Mouse (Mus musculus) midbrain, embryonic 16.5 days (tissue): ENCODE measurements around the gene Zfp664. TPM values are rescaled to one million over a fixed set of nuclear protein-coding genes. Genes with fewer than 3 reads are reported as not detected.
A peak's percentile ranks its signal among the peaks of the same experiment; 100 is the strongest.

Experiments used
- ATAC-seq: fragments of 200-750 bp; cut with Nextera tagmentation; 2 replicates; pipeline ENCODE4 v1.8.0; 2017; ENCODE audit warnings: moderate TSS enrichment
- H3K27ac ChIP-seq: fragments of 300-500 bp; sonication (generic); 2 replicates; pipeline ENCODE4 v1.5.1; 2014; ENCODE audit warnings: mild to moderate bottlenecking, low read length, mixed read lengths
- H3K27me3 ChIP-seq: fragments of 300-500 bp; sonication (generic); 2 replicates; pipeline ENCODE4 v1.6.1; 2014; ENCODE audit warnings: low read depth, low read length, mixed read lengths; ENCODE audit not compliant: control insufficient read depth, insufficient read depth
- H3K36me3 ChIP-seq: fragments of 300-500 bp; sonication (generic); 2 replicates; pipeline ENCODE4 v1.6.1; 2014; ENCODE audit warnings: mild to moderate bottlenecking, low read length, moderate library complexity, mixed read lengths; ENCODE audit not compliant: control insufficient read depth, insufficient read depth
- H3K4me1 ChIP-seq: fragments of 300-500 bp; sonication (generic); 2 replicates; pipeline ENCODE4 v1.6.1; 2014; ENCODE audit warnings: mild to moderate bottlenecking, low read length, mixed read lengths; ENCODE audit not compliant: control insufficient read depth, insufficient read depth
- H3K4me2 ChIP-seq: fragments of 300-500 bp; sonication (generic); 2 replicates; pipeline ENCODE4 v1.6.1; 2014; ENCODE audit warnings: mild to moderate bottlenecking, low read length, mixed read lengths
- H3K4me3 ChIP-seq: fragments of 300-500 bp; sonication (generic); 2 replicates; pipeline ENCODE4 v1.5.1; 2014; ENCODE audit warnings: low read depth, mild to moderate bottlenecking, low read length, moderate library complexity, mixed read lengths
- H3K9ac ChIP-seq: fragments of 300-500 bp; sonication (generic); 2 replicates; pipeline ENCODE4 v1.6.1; 2014; ENCODE audit warnings: low read depth, low read length, mixed read lengths
- H3K9me3 ChIP-seq: fragments of 300-500 bp; sonication (generic); replicated peaks from 2 replicates; pipeline ENCODE4 v1.6.1; 2014; ENCODE audit warnings: mild to moderate bottlenecking, low read length, mixed read lengths; ENCODE audit not compliant: control insufficient read depth, poor library complexity, severe bottlenecking
- WGBS: fragments of 180-500 bp; shearing (Covaris S2); extraction: QIAGEN DNeasy Blood & Tissue Kit; methylation state at CpG from one replicate; pipeline ENCODE4 v1.1.7; 2014; 5-methylcytosine and 5-hydroxymethylcytosine counted together
- polyA plus RNA-seq: library from polyadenylated mRNA; unstranded; fragments of >200 nt; fragmentation: Nextera tagmentation; extraction: Ambion mirVana; gene quantifications from 2 replicates; pipeline ENCODE4 v1.2.1, GENCODE M21; 2015

Gene Zfp664
- polyA plus RNA-seq, 1 experiment from 2014 or later, result 68.9 TPM

DNA sequence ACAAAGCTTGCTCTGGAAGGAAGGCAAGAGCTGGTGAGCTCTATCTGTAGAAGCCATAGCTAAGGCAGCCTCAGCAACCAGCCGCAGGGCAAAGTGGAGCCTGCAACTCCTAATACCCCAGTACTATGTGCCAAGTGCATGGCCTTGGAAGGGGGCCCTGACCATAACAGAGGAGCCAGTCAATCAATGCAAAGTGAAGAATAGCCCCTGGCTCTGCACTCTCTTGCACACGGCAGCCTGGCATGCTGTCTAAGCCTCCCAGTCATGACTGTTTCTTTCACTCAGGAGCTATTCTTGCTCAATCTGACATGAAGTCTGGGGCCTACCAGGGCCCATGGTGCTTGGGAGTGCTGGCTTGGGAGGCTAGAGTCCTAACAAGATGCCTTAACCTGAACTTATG is 21.8 kb upstream of the Zfp664 start:
- ATAC-seq, result peak; percentile 73; the same call in 1 of the 2 replicates
- Histone ChIP-seq H3K27me3 (no peaks in the 10 kb centered on the region), H3K9ac (no peak overlapping the region), H3K27ac (no peak overlapping the region), H3K9me3 (no peaks in the 10 kb centered on the region), H3K4me1 (peaks cover 15% of the 10 kb centered on the region; the same call in 1 of the 2 replicates), H3K4me3 (no peak overlapping the region), H3K4me2 (no peak overlapping the region), H3K36me3 (peaks cover 13% of the 10 kb centered on the region; the same call in 1 of the 2 replicates)
- WGBS, result 61% methylated on average over 2 of the region's 2 CpGs

DNA sequence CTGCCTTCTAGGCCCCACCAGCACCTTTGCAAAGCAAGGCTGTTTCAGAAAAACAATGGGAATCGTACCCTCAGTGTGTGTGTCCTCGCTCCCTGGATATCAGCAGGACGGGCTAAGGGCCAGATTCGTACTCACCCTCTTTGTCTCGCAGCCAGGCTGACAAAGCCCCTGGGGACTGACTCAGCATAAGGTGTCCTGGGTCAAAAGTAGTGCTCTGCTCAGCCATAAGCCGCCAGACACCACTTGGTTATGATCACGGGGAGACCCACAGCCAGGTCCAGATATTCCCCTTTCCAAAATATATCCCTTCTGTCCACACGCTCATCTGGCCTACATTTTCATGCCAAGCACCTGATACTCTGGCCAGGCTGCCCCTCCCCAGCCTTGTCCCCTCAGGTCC is 19.1 kb upstream of the Zfp664 start:
- Histone ChIP-seq H3K36me3 (peaks cover 4% of the 10 kb centered on the region; the same call in 1 of the 2 replicates), H3K27me3 (no peaks in the 10 kb centered on the region), H3K9me3 (no peaks in the 10 kb centered on the region), H3K4me1 (peaks cover 15% of the 10 kb centered on the region; the same call in 1 of the 2 replicates), H3K9ac (no peak overlapping the region), H3K4me2 (no peak overlapping the region), H3K4me3 (no peak overlapping the region), H3K27ac (no peak overlapping the region)
- WGBS, result 61% methylated on average over 8 of the region's 8 CpGs
- no peak for ATAC-seq

DNA sequence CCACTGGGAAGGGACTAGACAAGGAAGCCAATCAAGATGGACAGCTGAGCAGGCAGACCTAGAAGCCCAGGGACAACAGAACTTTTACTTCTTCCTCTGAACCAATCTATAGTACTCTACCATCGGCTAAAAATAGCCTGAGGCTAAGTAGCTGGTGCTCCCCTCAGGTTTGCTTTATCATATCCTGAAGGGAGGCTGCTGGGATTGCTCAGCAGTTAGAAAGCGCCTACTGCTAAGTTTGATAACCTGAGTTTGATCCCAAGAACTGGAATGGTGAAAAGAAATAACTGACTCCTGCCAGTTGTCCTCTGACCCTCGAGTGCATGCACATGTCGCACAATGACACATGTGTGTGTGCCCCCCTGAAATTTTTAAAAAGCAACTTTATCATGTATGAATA is 17.6 kb upstream of the Zfp664 start:
- no peak overlapping the region for H3K9ac ChIP-seq
- no peak overlapping the region for H3K4me3 ChIP-seq
- H3K36me3 ChIP-seq, result no peaks in the 10 kb centered on the region
- WGBS, result 73% methylated on average over 4 of the region's 4 CpGs
- no peak overlapping the region for H3K4me2 ChIP-seq
- no peaks in the 10 kb centered on the region for H3K9me3 ChIP-seq
- no peak overlapping the region for H3K27ac ChIP-seq
- ATAC-seq, result no peak
- no peaks in the 10 kb centered on the region for H3K27me3 ChIP-seq
- H3K4me1 ChIP-seq, result peaks cover 15% of the 10 kb centered on the region; the same call in 1 of the 2 replicates

DNA sequence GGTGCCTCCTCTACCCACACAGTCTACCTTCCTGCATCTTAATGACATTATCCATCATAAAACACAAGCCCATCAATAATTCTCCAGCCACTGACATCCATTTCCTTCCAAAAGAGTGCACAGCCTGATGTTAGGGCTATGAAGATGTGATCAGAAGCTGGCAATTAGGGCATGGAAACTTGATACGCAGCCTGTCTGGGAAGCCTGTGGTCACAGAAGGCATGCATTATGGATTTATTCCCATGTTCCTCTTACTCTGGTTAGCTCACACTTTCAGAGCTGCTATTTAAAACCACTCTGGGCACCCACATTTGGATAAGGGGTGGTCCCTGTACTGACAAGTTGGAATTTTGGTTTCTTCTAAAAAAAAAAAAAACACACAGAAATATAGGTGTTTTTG is 15.5 kb upstream of the Zfp664 start:
- Histone ChIP-seq H3K27me3 (no peaks in the 10 kb centered on the region), H3K36me3 (no peaks in the 10 kb centered on the region), H3K4me3 (no peak overlapping the region), H3K4me2 (no peak overlapping the region), H3K4me1 (peaks cover 15% of the 10 kb centered on the region; the same call in 1 of the 2 replicates), H3K9me3 (no peaks in the 10 kb centered on the region), H3K27ac (no peak overlapping the region), H3K9ac (no peak overlapping the region)
- no peak for ATAC-seq
- WGBS, result 60% methylated on average over 1 of the region's 1 CpGs

DNA sequence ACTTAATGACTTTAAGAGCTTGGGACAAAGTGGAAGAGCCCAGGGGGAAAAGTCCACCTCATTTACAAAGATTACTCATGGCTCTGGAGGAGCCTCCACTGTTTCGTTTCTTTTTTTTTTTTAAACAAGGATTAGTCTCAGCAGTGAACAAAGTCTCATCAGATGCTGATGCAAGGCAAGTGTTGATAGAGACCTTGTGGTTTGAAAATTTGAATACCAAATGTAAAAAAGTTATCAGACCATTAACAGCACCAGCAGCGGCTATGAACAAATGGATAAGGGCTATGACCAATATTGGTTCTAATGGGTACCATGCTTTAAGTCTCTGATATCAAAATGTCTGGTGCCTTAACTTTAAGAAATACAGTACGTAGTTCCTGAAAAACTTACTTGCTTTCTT is 13.5 kb upstream of the Zfp664 start:
- no peak for ATAC-seq
- Histone ChIP-seq H3K9ac (no peak overlapping the region), H3K36me3 (no peaks in the 10 kb centered on the region), H3K27ac (no peak overlapping the region), H3K4me2 (no peak overlapping the region), H3K27me3 (no peaks in the 10 kb centered on the region), H3K9me3 (no peaks in the 10 kb centered on the region), H3K4me1 (peaks cover 8% of the 10 kb centered on the region; the same call in 1 of the 2 replicates), H3K4me3 (no peak overlapping the region)
- 72% methylated on average over 3 of the region's 3 CpGs for WGBS

DNA sequence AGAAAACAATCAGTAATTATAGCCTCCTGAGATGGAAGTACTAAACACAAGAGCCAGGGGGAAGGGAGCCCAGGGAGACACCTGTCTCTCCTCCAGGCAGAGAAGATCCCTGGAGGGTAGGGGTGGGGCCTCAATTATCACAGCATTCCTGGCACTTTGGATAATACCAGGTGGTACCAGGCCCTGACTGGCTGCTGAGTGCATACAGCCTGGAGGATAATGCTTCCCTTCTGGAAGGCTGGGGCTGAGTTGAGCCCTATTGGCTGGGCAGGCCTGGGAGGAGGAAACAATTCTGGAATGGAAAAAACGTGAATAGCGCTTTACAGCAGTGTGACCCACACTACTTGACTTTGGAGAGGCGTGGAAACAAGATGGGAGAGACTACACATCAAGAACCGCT is 10.9 kb upstream of the Zfp664 start:
- H3K9ac ChIP-seq, result no peak overlapping the region
- no peak overlapping the region for H3K4me2 ChIP-seq
- no peak for ATAC-seq
- no peaks in the 10 kb centered on the region for H3K4me1 ChIP-seq
- H3K27me3 ChIP-seq, result no peaks in the 10 kb centered on the region
- no peaks in the 10 kb centered on the region for H3K9me3 ChIP-seq
- WGBS, result 48% methylated on average over 4 of the region's 4 CpGs
- no peak overlapping the region for H3K27ac ChIP-seq
- H3K4me3 ChIP-seq, result no peak overlapping the region
- H3K36me3 ChIP-seq, result no peaks in the 10 kb centered on the region

DNA sequence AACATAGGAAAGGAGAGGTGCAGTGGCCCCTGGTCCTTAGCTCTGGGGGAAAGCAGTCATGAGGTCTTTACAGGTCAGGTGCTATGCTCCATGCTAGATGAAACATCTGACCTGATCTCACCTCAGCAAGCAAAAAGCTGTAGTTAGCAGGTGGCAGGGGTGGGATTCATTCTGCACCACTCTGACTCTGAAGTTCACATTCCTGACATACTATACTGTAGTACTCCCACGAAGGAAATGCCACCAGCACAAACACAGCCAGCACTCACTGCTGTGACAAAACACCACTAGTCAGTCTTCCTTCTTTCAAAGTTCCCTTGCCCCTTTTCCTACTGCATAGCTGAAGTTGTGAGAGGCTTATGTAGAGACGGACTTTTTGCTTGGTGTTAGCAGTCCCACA is 10.2 kb upstream of the Zfp664 start:
- no peak overlapping the region for H3K4me3 ChIP-seq
- H3K27ac ChIP-seq, result no peak overlapping the region
- no peaks in the 10 kb centered on the region for H3K9me3 ChIP-seq
- ATAC-seq, result no peak
- H3K4me2 ChIP-seq, result no peak overlapping the region
- no peaks in the 10 kb centered on the region for H3K4me1 ChIP-seq
- H3K36me3 ChIP-seq, result no peaks in the 10 kb centered on the region
- WGBS, result 51% methylated on average over 2 of the region's 2 CpGs
- no peak overlapping the region for H3K9ac ChIP-seq
- no peaks in the 10 kb centered on the region for H3K27me3 ChIP-seq

DNA sequence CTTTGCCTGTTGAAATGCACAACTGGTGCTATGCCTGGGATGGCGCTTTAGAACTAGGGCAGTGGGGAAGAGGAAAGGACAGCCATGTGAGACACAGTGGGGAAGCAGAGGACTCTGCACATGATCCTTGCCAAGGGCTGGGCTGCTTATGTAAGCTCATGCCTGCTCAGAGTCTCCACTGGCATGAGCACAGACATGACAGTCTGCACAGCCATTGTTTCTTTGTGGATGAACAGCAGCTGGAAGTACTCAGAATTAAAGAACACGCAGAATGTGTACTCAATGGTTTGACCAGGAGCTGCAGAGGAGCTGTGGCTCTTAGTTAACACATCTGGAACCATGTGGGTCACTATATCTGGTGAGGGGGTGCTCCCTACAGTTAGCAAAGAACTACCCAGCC is 9.4 kb upstream of the Zfp664 start:
- Histone ChIP-seq H3K4me1 (no peaks in the 10 kb centered on the region), H3K27me3 (no peaks in the 10 kb centered on the region), H3K4me3 (no peak overlapping the region), H3K9me3 (no peaks in the 10 kb centered on the region), H3K27ac (no peak overlapping the region), H3K4me2 (no peak overlapping the region), H3K9ac (no peak overlapping the region), H3K36me3 (no peaks in the 10 kb centered on the region)
- 81% methylated on average over 2 of the region's 2 CpGs for WGBS
- ATAC-seq, result no peak

DNA sequence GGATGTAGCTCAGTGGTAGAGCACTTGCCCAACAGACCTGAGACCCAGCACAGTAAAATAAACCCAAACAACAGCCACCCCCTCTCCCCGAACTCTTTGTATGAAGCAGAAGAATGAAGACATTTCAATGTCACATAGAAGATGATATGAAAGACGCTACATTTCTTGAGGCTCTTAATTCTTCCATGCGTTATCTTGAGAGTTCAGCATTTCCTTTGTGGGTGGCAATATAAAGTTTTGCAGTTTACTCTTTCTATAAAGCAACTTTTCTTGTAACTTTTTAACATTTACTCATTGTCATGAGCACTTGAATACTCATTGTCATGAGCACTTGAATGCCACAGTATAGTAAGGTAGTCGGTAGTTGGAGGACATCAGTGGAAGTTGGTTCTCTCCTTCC is 8.3 kb upstream of the Zfp664 start:
- Histone ChIP-seq H3K4me1 (no peaks in the 10 kb centered on the region), H3K9me3 (no peaks in the 10 kb centered on the region), H3K9ac (no peak overlapping the region), H3K36me3 (no peaks in the 10 kb centered on the region), H3K4me2 (no peak overlapping the region), H3K4me3 (no peak overlapping the region), H3K27ac (no peak overlapping the region), H3K27me3 (no peaks in the 10 kb centered on the region)
- WGBS, result 93% methylated on average over 4 of the region's 4 CpGs
- no peak for ATAC-seq
